Mouse (Mus musculus) MEL (cell line): ENCODE measurements around the gene Ralgds.

ENCODE experiments used
- EP300 ChIP-seq, 2 experiments: IDR thresholded peaks; 2 replicates each; pipeline ENCODE4 v1.6.1; 2011; ENCODE audit warnings: improper control_type of control experiment in 2 of 2, low read length in 2 of 2, low read depth in 1 of 2, mild to moderate bottlenecking in 1 of 2
- MXI1 ChIP-seq: IDR thresholded peaks from 2 replicates; pipeline ENCODE4 v1.6.1; 2011; ENCODE audit warnings: mild to moderate bottlenecking, low read depth, low read length, improper control_type of control experiment

- TF ChIP-seq EP300 (IDR thresholded peaks at IDR 0.05; ENCODE audit: low read depth in 1 of 2, low read length in 2 of 2) (peak in 1 of 2 experiments; percentile 50; a peak in 1 of 4 replicates), MXI1 (no peak)
Observed at GRCm38 (mm10) chr2:28598692-28599568, 86.0 kb downstream of the Ralgds start.
